Mouse (Mus musculus) brain, embryonic 14.5 days (tissue): ENCODE data around the gene Zbtb34.

Source experiments
- CTCF ChIP-seq: fragments of 200-500 bp; IDR thresholded peaks from 2 replicates; pipeline ENCODE4 v1.5.1; 2012; ENCODE audit warnings: inconsistent platforms, mild to moderate bottlenecking, moderate library complexity, borderline replicate concordance; ENCODE audit not compliant: insufficient read depth, insufficient read length; ENCODE audit errors: extremely low read depth
- POLR2A ChIP-seq: fragments of 200-500 bp; IDR thresholded peaks from 2 replicates; pipeline ENCODE4 v1.6.1; 2012; ENCODE audit warnings: mild to moderate bottlenecking, inconsistent platforms, borderline replicate concordance; ENCODE audit not compliant: poor library complexity, insufficient read depth, insufficient read length, severe bottlenecking; ENCODE audit errors: extremely low read depth

GRCm38 (mm10) chr2:33465966-33466365, 34.8 kb upstream of the Zbtb34 start:
- TF ChIP-seq CTCF = no peak
- TF ChIP-seq POLR2A = no peak
